Mouse (Mus musculus) kidney, postnatal 0 days (tissue): Measurements from ENCODE around the gene Ncs1. TPM values are rescaled to one million over a fixed set of nuclear protein-coding genes. Genes with fewer than 3 reads are reported as not detected.

Source experiments
- ATAC-seq: fragments of 200-750 bp; cut with Nextera tagmentation; replicated peaks from 2 replicates; pipeline ENCODE4 v1.8.0; 2017; ENCODE audit warnings: low read depth, moderate number of reproducible peaks, moderate TSS enrichment, moderate library complexity; ENCODE audit not compliant: low FRiP score
- DNase-seq: peaks from one replicate; pipeline ENCODE4 v3.0.0-alpha.2; 2016; ENCODE audit warnings: low spot score
- H3K27ac ChIP-seq: fragments of 300-500 bp; sonication (generic); 2 replicates; pipeline ENCODE4 v1.5.1; 2014; ENCODE audit warnings: mild to moderate bottlenecking
- H3K27me3 ChIP-seq: fragments of 300-500 bp; sonication (generic); 2 replicates; pipeline ENCODE4 v1.6.1; 2014; ENCODE audit warnings: low read length, mixed read lengths; ENCODE audit not compliant: insufficient read depth
- H3K36me3 ChIP-seq: fragments of 300-500 bp; sonication (generic); 2 replicates; pipeline ENCODE4 v1.6.1; 2014; ENCODE audit warnings: low read length, mixed read lengths; ENCODE audit not compliant: insufficient read depth
- H3K4me1 ChIP-seq: fragments of 300-500 bp; sonication (generic); replicated peaks from 2 replicates; pipeline ENCODE4 v1.6.1; 2014; ENCODE audit warnings: antibody characterized with exemption, low read length, mixed read lengths; ENCODE audit not compliant: insufficient read depth
- H3K4me2 ChIP-seq: fragments of 300-500 bp; sonication (generic); 2 replicates; pipeline ENCODE4 v1.6.1; 2014; ENCODE audit warnings: mild to moderate bottlenecking, low read length, moderate library complexity, mixed read lengths
- H3K4me3 ChIP-seq: fragments of 300-500 bp; sonication (generic); replicated peaks from 2 replicates; pipeline ENCODE4 v1.5.1; 2014; ENCODE audit warnings: low read depth, low read length
- H3K9ac ChIP-seq: fragments of 300-500 bp; sonication (generic); 2 replicates; pipeline ENCODE4 v1.6.1; 2014; ENCODE audit warnings: low read depth, low read length
- H3K9me3 ChIP-seq: fragments of 300-500 bp; sonication (generic); replicated peaks from 2 replicates; pipeline ENCODE4 v1.6.1; 2016; ENCODE audit warnings: low read length, inconsistent platforms, mixed read lengths
- CTCF ChIP-seq: IDR thresholded peaks from 2 replicates; pipeline ENCODE4 v1.5.1; 2016; ENCODE audit warnings: antibody characterized with exemption, low read depth, mild to moderate bottlenecking, moderate library complexity
- WGBS: fragments of 180-500 bp; shearing (Covaris S2); extraction: QIAGEN DNeasy Blood & Tissue Kit; methylation state at CpG from one replicate; pipeline ENCODE4 v1.1.7; 2014; 5-methylcytosine and 5-hydroxymethylcytosine counted together
- polyA plus RNA-seq: library from polyadenylated mRNA; unstranded; fragments of >200 nt; fragmentation: Nextera tagmentation; extraction: Ambion mirVana; gene quantifications from 2 replicates; pipeline ENCODE4 v1.2.1, GENCODE M21; 2015

Gene Ncs1
- polyA plus RNA-seq, 1 experiment from 2014 or later = 23.5 TPM

DNA sequence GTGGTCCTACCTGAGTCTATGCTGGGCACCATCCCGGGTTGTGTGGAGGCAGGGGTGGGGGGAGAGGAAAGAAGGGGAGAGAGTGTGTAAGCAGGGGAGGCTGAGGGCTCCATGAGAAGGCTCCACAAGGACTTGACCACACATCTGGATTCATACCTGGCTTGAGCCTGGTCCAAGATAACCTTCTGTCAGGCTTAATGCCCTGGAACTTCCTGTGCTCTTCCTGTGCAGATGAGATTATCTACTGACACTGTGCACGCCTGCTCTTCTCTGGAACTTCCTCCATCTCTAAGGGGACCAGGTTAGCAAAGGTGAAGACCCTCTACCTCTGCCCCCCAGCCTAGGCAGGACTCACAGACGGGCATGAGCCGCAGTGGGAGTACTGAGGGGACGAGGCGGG, 3.2 kb downstream of the Ncs1 start:
- H3K4me1 ChIP-seq = peaks cover 9% of the 10 kb centered on the region
- WGBS = 88% methylated on average over 6 of the region's 6 CpGs
- no peak for TF ChIP-seq CTCF
- no peak overlapping the region for H3K4me2 ChIP-seq
- H3K9me3 ChIP-seq = no peaks in the 10 kb centered on the region
- no peak overlapping the region for H3K27ac ChIP-seq
- ATAC-seq (no peak), DNase-seq (no peak)
- no peak overlapping the region for H3K4me3 ChIP-seq
- no peak overlapping the region for H3K9ac ChIP-seq
- no peaks in the 10 kb centered on the region for H3K27me3 ChIP-seq
- no peaks in the 10 kb centered on the region for H3K36me3 ChIP-seq

DNA sequence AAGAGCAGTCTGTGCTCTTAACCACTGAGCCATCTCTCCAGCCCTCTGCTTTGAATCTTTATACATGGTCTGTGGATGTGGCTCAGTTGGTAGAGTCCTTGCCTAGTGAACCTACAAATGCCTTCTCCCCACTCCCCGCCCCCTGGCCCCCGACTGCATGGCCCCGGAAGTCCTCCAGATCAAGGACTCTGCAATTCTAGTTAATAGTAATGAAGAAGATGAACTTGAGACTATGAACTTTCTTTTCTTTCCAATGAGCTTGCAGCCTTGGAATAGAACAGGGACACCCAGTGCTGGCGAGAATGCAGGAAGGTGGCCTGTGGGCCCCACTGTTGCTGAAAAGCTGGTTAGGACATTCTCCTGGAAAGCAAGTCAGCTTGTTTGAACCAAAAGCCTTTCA, 6.5 kb downstream of the Ncs1 start:
- H3K36me3 ChIP-seq = no peaks in the 10 kb centered on the region
- H3K4me1 ChIP-seq = peaks cover 28% of the 10 kb centered on the region
- H3K27ac ChIP-seq = no peak overlapping the region
- no peak overlapping the region for H3K4me2 ChIP-seq
- H3K27me3 ChIP-seq = no peaks in the 10 kb centered on the region
- H3K4me3 ChIP-seq = no peak overlapping the region
- ATAC-seq = no peak
- WGBS = 83% methylated on average over 4 of the region's 4 CpGs
- no peak for TF ChIP-seq CTCF
- DNase-seq = no peak
- H3K9ac ChIP-seq = no peak overlapping the region
- no peaks in the 10 kb centered on the region for H3K9me3 ChIP-seq

DNA sequence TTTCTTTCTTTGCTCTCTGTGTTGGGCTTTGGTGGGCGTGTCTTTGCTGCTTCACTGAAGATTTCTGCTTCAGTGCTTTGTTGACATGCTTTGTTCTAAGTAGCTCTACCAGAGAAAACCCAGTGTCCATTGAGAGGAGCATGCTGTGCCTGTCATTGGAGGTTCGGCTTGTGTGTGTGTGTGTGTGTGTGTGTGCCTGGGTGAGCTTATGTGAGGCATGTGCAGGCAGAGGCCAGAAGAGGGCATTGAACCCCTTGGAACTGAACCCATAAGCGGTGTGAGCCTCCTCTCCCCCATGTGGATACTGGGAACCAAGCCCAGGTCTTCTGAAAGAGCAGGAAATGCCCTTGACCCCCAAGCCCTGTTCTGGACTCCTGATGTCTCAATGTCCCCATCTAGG, 7.8 kb downstream of the Ncs1 start:
- WGBS = 49% methylated on average over 3 of the region's 3 CpGs
- peak overlapping the region; percentile 22; the same call in 1 of the 2 replicates for H3K27ac ChIP-seq
- peak; percentile 59 for DNase-seq
- peaks cover 39% of the 10 kb centered on the region for H3K4me1 ChIP-seq
- no peak for ATAC-seq
- TF ChIP-seq CTCF = peak; percentile 26; the same call in 1 of the 2 replicates
- no peaks in the 10 kb centered on the region for H3K9me3 ChIP-seq
- no peak overlapping the region for H3K9ac ChIP-seq
- no peak overlapping the region for H3K4me2 ChIP-seq
- H3K4me3 ChIP-seq = no peak overlapping the region
- H3K36me3 ChIP-seq = no peaks in the 10 kb centered on the region
- no peaks in the 10 kb centered on the region for H3K27me3 ChIP-seq

DNA sequence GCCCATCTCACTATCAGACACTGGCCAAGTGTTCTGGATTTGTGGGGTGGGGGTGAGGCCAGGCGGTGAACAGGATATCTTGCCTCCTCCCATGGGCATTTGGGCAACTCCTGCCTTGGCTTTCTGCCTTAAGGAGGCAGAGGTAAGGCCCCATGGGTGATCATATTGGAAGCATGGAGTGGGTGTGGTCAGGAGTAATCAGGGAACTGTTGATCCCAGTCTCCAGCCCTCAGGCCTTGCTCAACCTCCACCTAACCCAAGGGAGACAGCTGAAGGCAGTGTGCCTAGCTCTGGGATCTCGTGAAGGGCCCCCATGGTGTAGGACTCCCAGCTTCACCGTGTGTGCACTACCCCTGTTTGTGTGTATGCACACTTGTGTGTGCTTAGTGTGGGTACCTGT, 9.2 kb downstream of the Ncs1 start:
- DNase-seq = no peak
- no peak overlapping the region for H3K4me2 ChIP-seq
- peaks cover 47% of the 10 kb centered on the region for H3K4me1 ChIP-seq
- no peaks in the 10 kb centered on the region for H3K36me3 ChIP-seq
- no peaks in the 10 kb centered on the region for H3K9me3 ChIP-seq
- no peak for TF ChIP-seq CTCF
- 0 out of 2 replicates have a peak overlapping the region, but pooled peaks have one; percentile 18 for H3K9ac ChIP-seq
- ATAC-seq = no peak
- H3K27ac ChIP-seq = peak overlapping the region; percentile 90
- 88% methylated on average over 3 of the region's 3 CpGs for WGBS
- H3K27me3 ChIP-seq = no peaks in the 10 kb centered on the region
- H3K4me3 ChIP-seq = no peak overlapping the region

DNA sequence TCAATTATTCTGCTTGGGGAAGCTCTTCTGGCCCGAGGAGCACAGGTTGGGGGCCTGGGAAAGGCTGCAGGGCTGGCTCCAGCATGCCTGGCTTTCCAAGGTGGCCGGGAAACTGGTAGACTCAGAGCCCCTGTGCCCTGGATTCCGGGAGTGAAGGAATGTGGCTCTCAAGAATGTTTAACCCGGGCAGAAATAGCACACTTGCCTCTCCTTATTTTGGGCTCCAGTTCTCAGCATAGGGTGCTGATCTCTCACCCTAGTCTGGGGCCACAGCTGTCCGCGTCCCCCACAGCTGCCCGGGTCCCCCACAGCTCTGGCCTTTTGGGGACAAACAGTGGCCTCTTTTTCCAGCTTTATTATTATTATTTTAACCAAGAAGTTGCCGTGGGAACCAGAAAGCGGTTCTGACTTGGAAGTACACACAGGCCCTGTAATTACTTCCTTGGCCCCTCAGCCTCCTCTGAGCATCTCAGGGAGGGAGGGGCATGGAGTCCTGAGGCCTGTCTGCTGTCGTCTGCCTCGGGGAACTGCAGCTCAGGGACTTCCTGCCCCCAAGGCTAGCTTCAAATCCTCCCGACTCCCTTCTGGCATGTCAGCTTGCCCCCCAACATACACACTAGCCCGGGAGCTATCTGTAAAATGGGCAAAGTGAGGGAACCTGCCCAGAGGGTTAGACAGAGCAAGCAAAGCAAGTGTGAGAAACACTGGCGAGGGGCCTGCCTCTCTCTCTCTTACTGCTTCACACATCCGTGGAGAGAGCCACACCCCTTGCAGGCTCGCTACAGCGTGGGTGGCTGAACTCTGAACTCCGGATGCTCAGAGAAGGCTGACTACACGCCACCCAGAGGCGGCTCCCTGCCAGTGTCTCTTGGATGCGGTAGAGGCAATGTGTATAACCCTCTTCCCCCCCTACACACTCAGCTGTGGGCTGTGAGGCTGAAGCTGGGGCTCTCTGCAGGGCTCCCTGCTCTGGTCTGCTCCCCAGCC, 10.6 kb downstream of the Ncs1 start:
- no peaks in the 10 kb centered on the region for H3K9me3 ChIP-seq
- 11% methylated on average over 21 of the region's 21 CpGs for WGBS
- peak overlapping the region; percentile 35; the same call in 1 of the 2 replicates for H3K9ac ChIP-seq
- H3K4me3 ChIP-seq = no peak overlapping the region
- H3K36me3 ChIP-seq = no peaks in the 10 kb centered on the region
- peak; percentile 55 for ATAC-seq
- H3K27ac ChIP-seq = peak overlapping the region; percentile 90
- H3K27me3 ChIP-seq = no peaks in the 10 kb centered on the region
- H3K4me1 ChIP-seq = peaks cover 47% of the 10 kb centered on the region
- TF ChIP-seq CTCF = peak; percentile 69
- peak; percentile 92 for DNase-seq
- peak overlapping the region; percentile 25 for H3K4me2 ChIP-seq

DNA sequence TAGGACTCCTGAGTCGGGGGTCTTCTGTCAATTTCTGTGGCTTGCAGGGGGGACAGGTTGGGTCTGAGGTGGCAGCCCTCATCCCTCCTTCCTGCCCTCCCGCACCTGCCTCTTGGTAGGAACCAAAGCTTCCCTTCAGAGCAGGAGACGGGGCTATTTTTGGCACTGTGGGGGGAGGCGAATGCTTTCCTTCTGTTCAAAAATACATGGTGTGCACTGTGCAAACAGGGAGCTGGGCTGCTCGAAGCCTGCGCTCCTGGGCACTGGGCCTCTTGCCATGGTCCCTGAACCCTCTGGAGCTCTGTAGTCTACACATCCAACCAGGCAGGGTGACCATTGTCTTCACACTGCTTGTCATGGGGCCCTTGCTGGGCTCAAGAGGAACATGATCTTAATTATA, 11.5 kb downstream of the Ncs1 start:
- ATAC-seq (no peak), DNase-seq (no peak)
- Histone ChIP-seq H3K27me3 (no peaks in the 10 kb centered on the region), H3K4me2 (peak overlapping the region; percentile 25; the same call in 1 of the 2 replicates), H3K4me1 (peaks cover 47% of the 10 kb centered on the region), H3K9me3 (no peaks in the 10 kb centered on the region), H3K4me3 (no peak overlapping the region), H3K9ac (no peak overlapping the region), H3K36me3 (no peaks in the 10 kb centered on the region), H3K27ac (peak overlapping the region; percentile 90)
- TF ChIP-seq CTCF = no peak
- WGBS = 56% methylated on average over 6 of the region's 6 CpGs
